Mouse (Mus musculus): Measurements from ENCODE around the gene Tcl1b3.

DNA sequence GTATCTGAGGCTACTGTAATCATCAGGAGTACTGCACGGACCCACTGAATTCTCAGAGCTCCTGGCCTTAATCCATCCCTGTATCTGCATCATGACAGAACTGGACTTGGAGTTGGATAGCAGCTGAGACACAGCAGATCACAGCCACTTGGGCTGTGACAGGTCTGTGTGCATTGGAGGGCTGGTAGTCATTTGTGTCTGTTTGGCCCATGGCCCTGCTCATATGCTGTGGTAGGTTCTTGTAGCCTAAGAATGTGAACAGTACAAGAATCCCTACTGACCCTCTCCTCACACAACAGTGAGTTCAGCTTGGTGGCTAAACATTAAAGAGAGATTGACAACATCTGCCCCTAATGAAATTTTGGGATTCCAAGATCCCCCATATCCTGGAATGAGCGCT, 17.5 kb upstream of the Tcl1b3 start:
- TF ChIP-seq POLR2A (IDR thresholded peaks at IDR 0.05; ENCODE audit: borderline replicate concordance, extremely low read depth, insufficient read depth, insufficient read length, poor library complexity, severe bottlenecking), result no peak
- no peak for TF ChIP-seq CTCF (IDR thresholded peaks at IDR 0.05; ENCODE audit: borderline replicate concordance, extremely low read depth, insufficient read depth, insufficient read length)
